Mouse (Mus musculus) embryonic stem cell, embryonic (primary cell): ENCODE measurements around the gene Apoh.

ENCODE experiments used
- CTCF ChIA-PET, 4 experiments: fragments of 300-600 bp in 2 of 4; fragments of 350-600 bp in 2 of 4; sonication (Branson Sonifier 250); formaldehyde crosslinking; loops; one replicate each; lab custom pipeline; 2022; ENCODE audit warnings: inconsistent platforms in 2 of 4; lab: Charles Lee
- POLR2A ChIA-PET, 4 experiments: fragments of 300-600 bp in 2 of 4; fragments of 350-600 bp in 2 of 4; sonication (Branson Sonifier 250); formaldehyde crosslinking; loops; one replicate each; lab custom pipeline; 2022; ENCODE audit warnings: antibody characterized with exemption in 4 of 4, inconsistent platforms in 1 of 4; lab: Charles Lee

The Apoh gene

GRCm38 (mm10) chr11:108360983-108361382 is 17.8 kb downstream of the Apoh start:
- POLR2A ChIA-PET, result no interaction called here
- CTCF ChIA-PET, result interaction anchor here in 1 of 4 experiments (0.6 kb wide), 1 partner anchor 348 kb away, joined by 6 read pairs; no protein-coding TSS in a partner anchor

- ChIA-PET POLR2A (no interaction called here), CTCF (interaction anchor here in 1 of 4 experiments (1.0 kb wide), 1 partner anchor 15 kb away, joined by 3 read pairs; no protein-coding TSS in a partner anchor)
These were observed 19.8 kb downstream of the Apoh start for GRCm38 (mm10) chr11:108362965-108363364.

DNA sequence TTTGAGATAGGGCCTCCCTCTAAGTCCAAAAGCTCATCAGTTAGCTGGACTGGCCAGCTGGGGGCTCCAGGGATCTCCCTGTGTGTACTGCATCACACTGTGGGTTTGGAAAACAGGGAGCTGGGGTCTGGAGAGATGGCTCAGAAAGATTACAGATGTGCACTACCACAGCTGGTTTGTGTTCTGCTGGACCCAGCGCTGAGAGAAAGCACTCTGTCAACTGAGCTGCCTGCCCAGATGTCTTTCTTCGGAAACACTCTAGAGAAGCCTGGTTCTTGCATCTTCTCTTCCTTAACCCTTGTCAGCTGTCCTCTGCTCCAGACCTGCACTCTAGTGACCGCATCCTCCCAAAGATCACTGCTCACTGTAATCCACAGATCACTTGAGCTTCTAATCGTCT is 20.8 kb downstream of the Apoh start:
- POLR2A ChIA-PET, result interaction anchor here in 2 of 4 experiments (1.6 to 2.2 kb wide), 3 partner anchors 10 to 20 kb away, joined by 6 to 8 read pairs (median 7); partner anchors contain the start of genes Prkca (in 2 of the 2) and Apoh (in 1 of the 2)

DNA sequence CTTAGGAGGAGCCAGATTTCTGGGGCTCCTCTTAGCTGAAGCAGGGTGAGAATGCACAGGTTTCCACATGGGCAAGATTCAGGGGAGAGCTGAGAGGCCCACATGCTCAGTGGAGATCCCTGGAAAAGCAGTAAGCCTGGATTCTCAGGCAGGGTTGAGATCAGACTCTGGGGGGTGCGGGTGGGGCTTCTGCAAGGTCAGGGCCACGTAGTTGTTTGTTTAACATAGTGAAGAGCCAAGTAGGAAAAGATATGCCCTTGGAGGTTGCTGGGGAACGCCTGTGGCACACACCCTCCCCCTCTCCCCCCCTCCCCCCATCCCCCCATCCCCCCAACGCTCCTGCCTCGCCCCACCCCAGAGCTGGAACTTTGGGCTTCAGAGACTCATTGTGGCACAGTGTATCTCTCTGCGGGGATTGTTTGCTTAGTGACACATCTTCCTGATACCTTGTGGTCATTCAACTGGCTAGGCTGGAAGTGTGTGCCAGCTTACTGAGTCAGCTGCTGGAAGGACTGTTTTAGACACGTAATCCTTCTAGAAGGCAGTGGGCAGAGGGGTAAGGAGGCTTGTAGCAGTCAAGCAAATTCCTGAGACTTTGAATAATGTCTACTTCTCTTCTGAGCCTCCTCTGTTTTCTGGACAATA is 21.9 kb downstream of the Apoh start:
- POLR2A ChIA-PET, result interaction anchor here in 3 of 4 experiments (0.6 to 2.2 kb wide), 6 partner anchors 9 to 31 kb away, joined by 3 to 8 read pairs (median 6); partner anchors contain the start of genes Prkca (in 2 of the 3) and Apoh (in 1 of the 3)
- CTCF ChIA-PET, result interaction anchor here in 1 of 4 experiments (0.5 kb wide), 1 partner anchor 1161 kb away, joined by 3 read pairs; no protein-coding TSS in a partner anchor

More for the DNA sequence above, 20.8 kb downstream of the Apoh start:
- CTCF ChIA-PET, result interaction anchor here in 1 of 4 experiments (0.6 kb wide), 1 partner anchor 22 kb away, joined by 6 read pairs; no protein-coding TSS in a partner anchor

GRCm38 (mm10) chr11:108365600-108365999 is 22.4 kb downstream of the Apoh start:
- POLR2A ChIA-PET, result interaction anchor here in 2 of 4 experiments (0.6 to 2.2 kb wide), 4 partner anchors 9 to 32 kb away, joined by 3 to 8 read pairs (median 6); partner anchors contain the start of gene Prkca (in 1 of the 2)
- CTCF ChIA-PET, result interaction anchor here in 1 of 4 experiments (0.5 kb wide), 1 partner anchor 1162 kb away, joined by 3 read pairs; no protein-coding TSS in a partner anchor

DNA sequence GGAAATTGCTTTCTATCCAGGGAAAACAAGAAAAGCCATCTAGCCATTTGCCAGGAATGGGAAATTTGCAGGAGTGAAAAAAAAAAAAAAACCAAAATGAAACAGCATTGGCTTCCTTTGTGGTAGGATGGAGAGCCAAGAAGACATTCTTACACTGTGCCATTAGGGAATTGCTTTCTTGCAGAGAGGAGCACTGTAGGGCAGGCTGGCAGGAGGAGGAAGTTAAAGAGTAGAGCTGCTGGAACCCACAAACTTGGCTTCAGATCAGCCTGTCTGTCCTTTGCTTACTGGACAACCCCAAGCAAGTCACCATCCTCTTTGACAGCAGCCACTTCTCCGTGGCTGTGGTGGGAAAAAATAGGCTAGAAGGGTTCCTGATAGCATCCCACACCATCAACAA is 23.9 kb downstream of the Apoh start:
- CTCF ChIA-PET, result no interaction called here
- POLR2A ChIA-PET, result no interaction called here

- POLR2A ChIA-PET, result interaction anchor here in 1 of 4 experiments (0.7 kb wide), 1 partner anchor 255 kb away, joined by 3 read pairs; no protein-coding TSS in a partner anchor
- CTCF ChIA-PET, result interaction anchor here in 2 of 4 experiments (0.6 to 2.5 kb wide), 3 partner anchors 244 to 512 kb away, joined by 3 to 8 read pairs (median 4); no protein-coding TSS in a partner anchor
These were observed 33.7 kb downstream of the Apoh start for GRCm38 (mm10) chr11:108376815-108377214.

- CTCF ChIA-PET, result interaction anchor here (0.5 to 1.6 kb wide), 19 partner anchors 15 to 601 kb away, joined by 3 to 13 read pairs (median 3); no protein-coding TSS in a partner anchor
- POLR2A ChIA-PET, result interaction anchor here in 1 of 4 experiments (0.7 kb wide), 1 partner anchor 99 kb away, joined by 3 read pairs; no protein-coding TSS in a partner anchor
These were observed 34.7 kb downstream of the Apoh start for GRCm38 (mm10) chr11:108377680-108378362.

DNA sequence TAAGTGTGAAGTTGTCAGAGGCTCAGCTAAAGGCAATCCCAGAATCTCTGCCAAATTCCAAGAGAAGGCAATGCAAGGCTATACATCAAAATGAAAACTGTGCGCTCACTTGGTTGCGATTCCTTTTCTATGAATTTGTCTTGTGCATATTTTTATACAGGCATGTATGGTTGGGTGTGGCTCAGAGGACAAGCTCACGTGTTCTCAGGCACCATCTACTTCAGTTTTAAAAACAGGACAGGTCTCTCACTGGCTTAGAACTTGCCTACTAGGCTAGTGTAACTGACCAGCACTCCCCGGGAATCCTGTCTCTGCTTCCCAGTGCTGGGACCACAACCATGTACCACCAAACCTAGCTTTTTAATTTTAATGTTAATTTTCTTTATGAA is 35.2 kb downstream of the Apoh start:
- POLR2A ChIA-PET, result interaction anchor here in 1 of 4 experiments (0.7 kb wide), 1 partner anchor 99 kb away, joined by 3 read pairs; no protein-coding TSS in a partner anchor
- CTCF ChIA-PET, result interaction anchor here (0.6 to 1.6 kb wide), 11 partner anchors 38 to 601 kb away, joined by 3 to 13 read pairs (median 5); no protein-coding TSS in a partner anchor

GRCm38 (mm10) chr11:108382664-108383063 is 39.5 kb downstream of the Apoh start:
- ChIA-PET CTCF (interaction anchor here in 2 of 4 experiments (0.6 to 1.4 kb wide), 2 partner anchors 367 to 372 kb away, joined by 3 read pairs; no protein-coding TSS in a partner anchor), POLR2A (no interaction called here)

DNA sequence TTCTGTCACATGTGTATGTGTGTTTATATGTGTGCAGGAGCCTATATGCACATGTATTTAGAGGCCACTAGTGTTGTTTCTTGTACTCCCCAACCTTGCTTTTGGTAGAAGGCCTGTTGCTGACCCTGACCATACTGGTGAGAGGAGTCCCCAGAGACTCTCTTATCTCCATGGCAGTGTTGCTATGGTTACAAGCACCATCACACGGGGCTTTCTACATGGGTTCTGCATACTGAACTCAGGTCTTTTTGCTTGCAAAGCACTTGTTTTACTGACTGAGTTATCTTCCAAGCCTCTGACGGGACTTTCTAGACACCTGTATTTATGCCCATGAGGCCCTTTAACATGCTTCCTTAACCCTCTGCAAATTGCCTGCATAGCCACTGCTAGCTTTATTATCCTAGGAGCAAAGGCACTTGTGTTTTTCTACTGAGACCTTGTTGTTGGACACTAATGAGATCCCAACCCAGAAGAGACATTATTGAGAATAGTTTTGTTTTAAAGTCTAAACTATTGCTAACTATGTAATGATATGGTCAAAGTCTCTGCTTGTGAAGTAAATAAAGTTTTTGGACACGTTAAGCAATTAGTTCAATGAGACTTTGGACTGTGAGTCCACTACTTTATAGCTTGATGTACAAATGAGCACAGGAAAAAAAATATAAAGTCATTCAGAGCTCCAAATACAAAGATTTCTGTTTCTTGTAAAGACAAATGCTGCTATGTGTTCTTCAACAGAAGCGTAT is 41.9 kb downstream of the Apoh start:
- CTCF ChIA-PET, result no interaction called here
- POLR2A ChIA-PET, result no interaction called here

DNA sequence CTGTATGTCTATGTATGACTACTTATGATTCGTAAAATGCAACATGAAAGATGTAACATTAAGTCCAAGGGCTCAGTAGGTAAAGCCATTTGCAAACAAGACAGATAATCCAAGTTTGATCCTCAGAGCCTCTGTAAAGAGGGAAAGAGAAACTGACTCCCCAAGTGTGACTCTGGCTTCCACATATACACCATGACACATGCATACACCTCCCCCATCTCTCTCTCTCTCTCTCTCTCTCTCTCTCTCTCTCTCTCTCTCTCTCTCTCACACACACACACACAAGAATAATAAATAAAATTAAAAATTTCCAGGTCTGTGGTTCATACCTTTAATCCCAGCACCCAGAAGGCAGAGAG is 42.5 kb downstream of the Apoh start:
- CTCF ChIA-PET, result no interaction called here
- POLR2A ChIA-PET, result no interaction called here

GRCm38 (mm10) chr11:108395061-108395460 is 51.9 kb downstream of the Apoh start:
- CTCF ChIA-PET, result no interaction called here
- POLR2A ChIA-PET, result no interaction called here

- CTCF ChIA-PET, result no interaction called here
- POLR2A ChIA-PET, result no interaction called here
These were observed 53.1 kb downstream of the Apoh start for GRCm38 (mm10) chr11:108396076-108396829.

DNA sequence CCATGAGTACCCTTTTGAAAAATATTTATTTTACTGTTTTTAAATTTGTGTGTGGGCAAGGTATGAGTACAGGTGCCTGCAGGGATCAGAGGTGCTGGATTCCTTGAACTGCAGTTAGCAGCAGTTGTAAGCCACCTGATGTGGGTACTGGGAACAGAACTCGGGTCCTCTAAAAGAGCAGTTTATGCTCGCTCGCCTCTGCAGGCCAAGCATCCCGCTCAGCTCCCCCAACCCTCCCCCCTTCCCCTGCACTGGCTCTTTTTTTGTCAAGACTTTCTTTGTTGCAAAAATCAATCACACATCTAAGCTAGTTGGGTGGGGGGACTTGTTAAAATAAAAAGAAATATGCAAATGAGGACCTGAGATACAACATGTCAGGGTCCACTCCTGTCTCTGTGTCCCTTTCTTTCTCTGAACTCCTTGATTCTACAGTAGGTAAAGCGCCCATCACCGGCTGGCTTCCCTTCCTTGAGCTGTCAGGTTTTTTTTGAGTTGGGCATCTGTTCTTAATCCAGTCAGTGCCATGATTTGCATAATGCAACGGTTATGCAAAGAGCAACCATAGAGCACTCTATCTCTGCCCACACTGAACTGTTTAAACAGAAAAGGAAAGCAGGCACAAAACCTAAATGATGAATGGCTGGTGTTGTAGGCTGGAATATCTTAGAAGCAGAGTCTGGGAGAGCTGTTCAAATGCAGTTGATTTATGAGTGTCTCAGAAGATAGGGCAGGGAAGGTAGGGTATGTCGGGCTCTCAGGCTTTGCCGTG is 66.9 kb downstream of the Apoh start:
- CTCF ChIA-PET, result no interaction called here
- POLR2A ChIA-PET, result no interaction called here

GRCm38 (mm10) chr11:108416360-108416759 is 73.2 kb downstream of the Apoh start:
- CTCF ChIA-PET, result interaction anchor here in 1 of 4 experiments (1.0 to 1.2 kb wide), 2 partner anchors 38 to 405 kb away, joined by 3 read pairs; no protein-coding TSS in a partner anchor
- POLR2A ChIA-PET, result interaction anchor here in 2 of 4 experiments (1.3 to 1.4 kb wide), 2 partner anchors 8 kb away, joined by 3 to 4 read pairs; partner anchors contain the start of gene Cep112 (in 2 of the 2)

DNA sequence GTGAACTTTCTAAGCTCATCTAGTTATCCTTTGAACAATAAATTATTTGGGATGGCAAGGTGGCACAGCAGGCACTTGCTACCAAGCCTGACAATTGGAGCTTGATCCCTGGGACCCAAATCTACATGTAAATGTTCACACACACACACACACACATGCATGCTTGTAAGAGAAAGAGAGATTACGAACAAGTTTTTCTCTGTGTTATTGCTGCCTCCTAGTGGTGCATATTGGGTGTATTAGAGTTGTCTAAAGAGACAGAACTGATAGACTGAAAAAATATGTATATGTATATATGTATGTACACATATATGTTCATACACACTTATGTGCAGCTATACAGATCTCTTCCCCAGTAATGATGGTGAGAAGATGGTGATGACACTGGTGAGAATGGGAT is 75.4 kb downstream of the Apoh start:
- POLR2A ChIA-PET, result no interaction called here
- CTCF ChIA-PET, result interaction anchor here (0.6 to 0.9 kb wide), 4 partner anchors 388 to 983 kb away, joined by 3 to 7 read pairs (median 3); no protein-coding TSS in a partner anchor
